Mouse (Mus musculus) bone marrow macrophage, adult 2 months (primary cell): Measurements from ENCODE around the gene Mcts1.

Source experiments
- CTCF ChIP-seq: IDR thresholded peaks from 2 replicates; pipeline ENCODE4 v1.5.1; 2012; ENCODE audit warnings: low read depth, mild to moderate bottlenecking, low read length, moderate library complexity
- POLR2A ChIP-seq: IDR thresholded peaks from 2 replicates; pipeline ENCODE4 v1.6.1; 2012; ENCODE audit warnings: mild to moderate bottlenecking, low read depth, low read length, borderline replicate concordance

GRCm38 (mm10) chrX:38642183-38642582, 41.8 kb downstream of the Mcts1 start:
- TF ChIP-seq CTCF, result no peak
- no peak for TF ChIP-seq POLR2A
